Mouse (Mus musculus) CH12.LX (cell line): ENCODE measurements around the gene Tnfrsf21. TPM values are rescaled to one million over a fixed set of nuclear protein-coding genes. Genes with fewer than 3 reads are reported as not detected.

Source experiments
- DNase-seq: peaks from one replicate; pipeline ENCODE4 v3.0.0-alpha.2; 2013; ENCODE audit errors: extremely low read depth
- H3K27ac ChIP-seq: 2 replicates; pipeline ENCODE4 v1.5.1; 2012; ENCODE audit warnings: low read depth, mild to moderate bottlenecking, control low read depth, moderate library complexity; ENCODE audit not compliant: insufficient read depth
- H3K27me3 ChIP-seq: replicated peaks from 2 replicates; pipeline ENCODE3; 2012; ENCODE audit warnings: inconsistent platforms
- H3K36me3 ChIP-seq, 2 experiments: replicated peaks in 1 of 2; 2 replicates each; pipeline versions ENCODE3 to v1.6.1; 2012; ENCODE audit warnings: inconsistent platforms in 1 of 2, low read length in 1 of 2, mild to moderate bottlenecking in 1 of 2, mixed read lengths in 1 of 2, moderate library complexity in 1 of 2; ENCODE audit not compliant: control insufficient read depth in 1 of 2, insufficient read depth in 1 of 2
- H3K4me1 ChIP-seq, 2 experiments: 2 replicates each; pipeline ENCODE4 v1.6.1; 2012; ENCODE audit warnings: inconsistent platforms in 1 of 2, moderate library complexity in 1 of 2; ENCODE audit not compliant: insufficient read depth in 2 of 2, control insufficient read depth in 1 of 2
- H3K4me2 ChIP-seq: 2 replicates; pipeline ENCODE4 v1.6.1; 2012; ENCODE audit warnings: low read depth, mild to moderate bottlenecking, control low read depth; ENCODE audit not compliant: poor library complexity, insufficient read depth, severe bottlenecking
- H3K4me3 ChIP-seq, 3 experiments: fragments of 150-350 bp in 1 of 3; sonication (generic) in 1 of 3; replicated peaks in 1 of 3; 2 replicates each; pipeline versions ENCODE3 to v1.5.1; 2011 to 2012; ENCODE audit warnings: low read depth in 2 of 3, low read length in 2 of 3, mild to moderate bottlenecking in 2 of 3, moderate library complexity in 2 of 3, control low read depth in 1 of 3, improper control_type of control experiment in 1 of 3, inconsistent platforms in 1 of 3, mixed read lengths in 1 of 3; ENCODE audit not compliant: poor library complexity in 1 of 3
- H3K79me2 ChIP-seq: replicated peaks from 2 replicates; pipeline ENCODE4 v1.6.1; 2012; ENCODE audit warnings: mild to moderate bottlenecking, moderate library complexity; ENCODE audit not compliant: control insufficient read depth, poor library complexity, insufficient read depth, severe bottlenecking; ENCODE audit errors: extremely low read depth
- H3K9ac ChIP-seq: 2 replicates; pipeline ENCODE4 v1.6.1; 2012; ENCODE audit warnings: low read depth, mild to moderate bottlenecking, control low read depth, moderate library complexity; ENCODE audit not compliant: insufficient read depth
- H3K9me3 ChIP-seq: replicated peaks from 2 replicates; pipeline ENCODE3; 2012; ENCODE audit warnings: low read length, inconsistent platforms, mixed read lengths
- BHLHE40 ChIP-seq: IDR thresholded peaks from 2 replicates; pipeline ENCODE4 v1.6.1; 2011; ENCODE audit warnings: mild to moderate bottlenecking, low read depth, low read length, improper control_type of control experiment
- CHD2 ChIP-seq: IDR thresholded peaks from 2 replicates; pipeline ENCODE4 v1.6.1; 2011; ENCODE audit warnings: low read length, improper control_type of control experiment
- CTCF ChIP-seq, 2 experiments: IDR thresholded peaks in 1 of 2; conservative IDR thresholded peaks in 1 of 2; 2 replicates each; pipeline ENCODE4 v1.5.1; 2011 to 2012; ENCODE audit warnings: low read depth in 2 of 2, low read length in 2 of 2, improper control_type of control experiment in 1 of 2, inconsistent platforms in 1 of 2, mild to moderate bottlenecking in 1 of 2, moderate library complexity in 1 of 2
- ELF1 ChIP-seq: IDR thresholded peaks from 2 replicates; pipeline ENCODE4 v1.6.1; 2014; ENCODE audit warnings: low read depth, mild to moderate bottlenecking, inconsistent platforms, low read length, improper control_type of control experiment
- EP300 ChIP-seq: IDR thresholded peaks from 2 replicates; pipeline ENCODE4 v1.6.1; 2011; ENCODE audit warnings: low read length, improper control_type of control experiment
- ETS1 ChIP-seq: conservative IDR thresholded peaks from 2 replicates; pipeline ENCODE4 v1.6.1; 2012; ENCODE audit warnings: low read depth, mild to moderate bottlenecking, inconsistent platforms, low read length, improper control_type of control experiment, moderate library complexity
- HCFC1 ChIP-seq: IDR thresholded peaks from 2 replicates; pipeline ENCODE4 v1.6.1; 2012; ENCODE audit warnings: low read depth, mild to moderate bottlenecking, inconsistent platforms, low read length, improper control_type of control experiment
- IRF4 ChIP-seq: IDR thresholded peaks from 2 replicates; pipeline ENCODE4 v1.6.1; 2014; ENCODE audit warnings: low read depth, mild to moderate bottlenecking, inconsistent platforms, low read length, improper control_type of control experiment
- JUN ChIP-seq: IDR thresholded peaks from 2 replicates; pipeline ENCODE4 v1.6.1; 2011; ENCODE audit warnings: low read depth, mild to moderate bottlenecking, low read length, improper control_type of control experiment, moderate library complexity; ENCODE audit not compliant: insufficient read depth
- KAT2A ChIP-seq: IDR thresholded peaks from 2 replicates; pipeline ENCODE4 v1.6.1; 2012; ENCODE audit warnings: low read length, improper control_type of control experiment, inconsistent platforms; ENCODE audit not compliant: insufficient replicate concordance
- MAFK ChIP-seq: IDR thresholded peaks from 2 replicates; pipeline ENCODE4 v1.6.1; 2011; ENCODE audit warnings: low read length, improper control_type of control experiment; ENCODE audit not compliant: insufficient replicate concordance
- MAX ChIP-seq: IDR thresholded peaks from 2 replicates; pipeline ENCODE4 v1.6.1; 2011; ENCODE audit warnings: low read length, improper control_type of control experiment
- MAZ ChIP-seq: IDR thresholded peaks from 2 replicates; pipeline ENCODE4 v1.6.1; 2012; ENCODE audit warnings: low read depth, mild to moderate bottlenecking, inconsistent platforms, low read length, improper control_type of control experiment, moderate library complexity
- MEF2A ChIP-seq: IDR thresholded peaks from 2 replicates; pipeline ENCODE4 v1.6.1; 2014; ENCODE audit warnings: low read depth, mild to moderate bottlenecking, inconsistent platforms, low read length, improper control_type of control experiment, borderline replicate concordance
- MYC ChIP-seq: IDR thresholded peaks from 2 replicates; pipeline ENCODE4 v1.6.1; 2011; ENCODE audit warnings: low read depth, mild to moderate bottlenecking, improper control_type of control experiment, low read length
- NELFE ChIP-seq: IDR thresholded peaks from 2 replicates; pipeline ENCODE4 v1.6.1; 2011; ENCODE audit warnings: low read depth, low read length, improper control_type of control experiment
- NRF1 ChIP-seq: IDR thresholded peaks from 2 replicates; pipeline ENCODE4 v1.6.1; 2014; ENCODE audit warnings: low read depth, mild to moderate bottlenecking, inconsistent platforms, low read length, improper control_type of control experiment, moderate library complexity
- PAX5 ChIP-seq: IDR thresholded peaks from 2 replicates; pipeline ENCODE4 v1.6.1; 2012; ENCODE audit warnings: low read length, inconsistent platforms, mixed read lengths
- POLR2A ChIP-seq: IDR thresholded peaks from 2 replicates; pipeline ENCODE4 v1.6.1; 2011; ENCODE audit warnings: low read depth, mild to moderate bottlenecking, improper control_type of control experiment, low read length
- POLR2AphosphoS2 ChIP-seq: IDR thresholded peaks from 2 replicates; pipeline ENCODE4 v1.6.1; 2011; ENCODE audit warnings: low read depth, low read length, improper control_type of control experiment
- RAD21 ChIP-seq: IDR thresholded peaks from 2 replicates; pipeline ENCODE4 v1.6.1; 2011; ENCODE audit warnings: low read depth, mild to moderate bottlenecking, low read length, improper control_type of control experiment, moderate library complexity
- RCOR1 ChIP-seq: conservative IDR thresholded peaks from 2 replicates; pipeline ENCODE4 v1.6.1; 2012; ENCODE audit warnings: low read depth, mild to moderate bottlenecking, inconsistent platforms, low read length, improper control_type of control experiment
- SIN3A ChIP-seq: IDR thresholded peaks from 2 replicates; pipeline ENCODE4 v1.6.1; 2012; ENCODE audit warnings: low read length, improper control_type of control experiment, inconsistent platforms
- SMC3 ChIP-seq: IDR thresholded peaks from 2 replicates; pipeline ENCODE4 v1.6.1; 2011; ENCODE audit warnings: low read depth, low read length, improper control_type of control experiment
- TBP ChIP-seq: conservative IDR thresholded peaks from 2 replicates; pipeline ENCODE4 v1.6.1; 2011; ENCODE audit warnings: low read depth, low read length, improper control_type of control experiment
- UBTF ChIP-seq: IDR thresholded peaks from 2 replicates; pipeline ENCODE4 v1.6.1; 2012; ENCODE audit warnings: low read depth, mild to moderate bottlenecking, inconsistent platforms, low read length, improper control_type of control experiment, moderate library complexity
- USF1 ChIP-seq: IDR thresholded peaks from 2 replicates; pipeline ENCODE4 v1.6.1; 2014; ENCODE audit warnings: low read depth, mild to moderate bottlenecking, inconsistent platforms, low read length, improper control_type of control experiment
- ZKSCAN1 ChIP-seq: IDR thresholded peaks from 2 replicates; pipeline ENCODE4 v1.6.1; 2012; ENCODE audit warnings: low read depth, inconsistent platforms, low read length, improper control_type of control experiment, borderline replicate concordance
- ZMIZ1 ChIP-seq: IDR thresholded peaks from 2 replicates; pipeline ENCODE4 v1.6.1; 2012; ENCODE audit warnings: low read depth, mild to moderate bottlenecking, inconsistent platforms, low read length, improper control_type of control experiment
- ZNF384 ChIP-seq: IDR thresholded peaks from 2 replicates; pipeline ENCODE4 v1.6.1; 2012; ENCODE audit warnings: low read depth, low read length, improper control_type of control experiment, inconsistent platforms
- dilution Hi-C: fragments of 300-500 bp; cut with MboI; formaldehyde crosslinking; loops from 2 replicates; pipeline ENCODE4 v1.14.3; 2020; ENCODE audit warnings: low sequenced_read_pairs; ENCODE audit not compliant: extremely low pct_unique_long_range_greater_than_20kb, extremely low pct_ligation_motif_present
- in situ Hi-C: fragments of 300-500 bp; cut with MboI; formaldehyde crosslinking; loops from 3 replicates; pipeline ENCODE4 v1.14.3; 2019; ENCODE audit warnings: low sequenced_read_pairs, low pct_ligation_motif_present, low pct_unique_long_range_greater_than_20kb, mixed read lengths
- polyA plus RNA-seq: library from polyadenylated mRNA; unstranded; fragments of >175 nt; gene quantifications from 2 replicates; pipeline ENCODE4 v1.2.1, GENCODE M21; 2012; ENCODE audit warnings: low read depth; ENCODE audit not compliant: insufficient read length
- total RNA-seq, 2 experiments: library from RNA; depleted of rRNA; stranded (reverse); fragments of 300-350 nt in 1 of 2; fragments of >200 nt in 1 of 2; gene quantifications; 2 replicates each; pipeline ENCODE4 v1.2.3; 2012 to 2014

Tnfrsf21 gene
- total and polyA plus RNA-seq, 3 experiments, result 0.10 TPM; not detected in 2

- no peak overlapping the region for H3K9ac ChIP-seq
- in situ Hi-C loops (loop anchor here (25.0 kb wide), 1 partner anchor 225 kb away; no protein-coding TSS in a partner anchor), dilution Hi-C loops (no loop called here)
- H3K9me3 ChIP-seq, result peaks cover 17% of the 10 kb centered on the region
- H3K4me1 ChIP-seq, result no peaks in the 10 kb centered on the region
- no peak overlapping the region for H3K27ac ChIP-seq
- H3K4me2 ChIP-seq, result no peak overlapping the region
- no peaks in the 10 kb centered on the region for H3K36me3 ChIP-seq
- no peaks in the 10 kb centered on the region for H3K27me3 ChIP-seq
- H3K4me3 ChIP-seq, result no peak overlapping the region
- H3K79me2 ChIP-seq, result no peaks in the 10 kb centered on the region
- peak; percentile 51 for DNase-seq
- TF ChIP-seq ZMIZ1 (no peak), ELF1 (no peak), POLR2A (no peak), EP300 (no peak), SIN3A (no peak), SMC3 (peak; percentile 42), RAD21 (peak; percentile 54), MAZ (no peak), CTCF (conservative IDR thresholded peaks at IDR 0.05 in 1 of 2, IDR thresholded peaks at IDR 0.05 in 1 of 2; ENCODE audit: low read depth in 2 of 2, low read length in 2 of 2) (peak; percentile 48 to 53), KAT2A (no peak), CHD2 (no peak), ZNF384 (no peak), NELFE (no peak), IRF4 (no peak), HCFC1 (no peak), MYC (no peak), BHLHE40 (no peak)
These were observed 3.6 kb upstream of the Tnfrsf21 start for GRCm38 (mm10) chr17:43012718-43013117.

DNA sequence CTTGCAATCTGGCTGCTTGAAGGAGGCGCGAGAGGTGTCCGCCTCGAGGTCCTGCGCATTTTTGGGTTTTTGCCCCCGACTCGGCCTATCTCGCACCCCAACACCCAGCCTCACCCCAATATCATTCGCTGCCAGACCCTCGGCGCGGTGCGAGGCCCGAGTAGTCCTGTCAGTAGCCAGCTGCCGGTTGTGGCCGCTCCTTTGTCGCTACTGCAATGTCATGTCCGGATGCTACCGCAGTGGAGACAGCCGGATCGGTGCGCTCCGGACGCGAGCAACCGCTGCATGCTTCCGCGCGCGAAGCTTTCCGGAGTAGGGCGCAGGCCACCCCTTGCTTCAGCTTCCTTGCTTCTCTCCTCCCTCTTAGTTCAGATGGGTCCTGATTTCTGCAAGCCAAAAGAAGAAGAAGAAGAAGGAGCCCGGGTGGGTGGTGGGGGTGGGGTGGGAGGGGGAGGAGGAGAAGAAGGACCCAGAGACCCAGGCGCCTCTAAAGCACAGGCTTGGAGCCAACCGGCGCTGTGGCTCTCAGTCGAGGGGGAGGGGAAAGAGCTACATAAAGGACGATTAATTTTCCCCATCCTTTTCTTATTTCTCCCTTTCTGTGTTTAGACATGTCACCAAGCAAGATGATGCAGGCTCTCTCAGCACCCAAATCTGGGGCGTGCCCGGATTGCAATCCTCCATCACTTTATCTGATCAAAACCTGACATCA is 1.1 kb downstream of the Tnfrsf21 start:
- no peaks in the 10 kb centered on the region for H3K4me1 ChIP-seq

More for the DNA sequence above, 1.1 kb downstream of the Tnfrsf21 start:
- no peak for TF ChIP-seq ZNF384
- no peak for TF ChIP-seq ZKSCAN1
- no peak for TF ChIP-seq CHD2
- no peak for TF ChIP-seq JUN
- no peak for TF ChIP-seq MEF2A
- no peak for TF ChIP-seq ETS1
- TF ChIP-seq SMC3, result no peak
- TF ChIP-seq EP300, result no peak
- no peak for TF ChIP-seq PAX5
- TF ChIP-seq POLR2AphosphoS2, result no peak
- TF ChIP-seq NRF1, result no peak
- TF ChIP-seq MAFK, result no peak
- no peak for TF ChIP-seq MAX
- no peak for TF ChIP-seq UBTF
- no peak for TF ChIP-seq SIN3A
- no peak for TF ChIP-seq RCOR1
- no peak for TF ChIP-seq USF1
- no peak for TF ChIP-seq ZMIZ1
- TF ChIP-seq TBP, result no peak
- Histone ChIP-seq H3K4me3 (no peak overlapping the region), H3K27me3 (no peaks in the 10 kb centered on the region), H3K27ac (no peak overlapping the region), H3K9me3 (peaks cover 17% of the 10 kb centered on the region), H3K9ac (no peak overlapping the region), H3K36me3 (no peaks in the 10 kb centered on the region), H3K79me2 (no peaks in the 10 kb centered on the region), H3K4me2 (no peak overlapping the region)
- in situ Hi-C loops (loop anchor here (25.0 kb wide), 1 partner anchor 220 kb away; no protein-coding TSS in a partner anchor), dilution Hi-C loops (no loop called here)
- DNase-seq, result no peak
